Comparison of ENCODE assay signal across 14 mouse cellular contexts in genomic region chr10:122651932-122652331, GRCm38 (mm10). TPM values are rescaled to one million over a fixed set of nuclear protein-coding genes. Genes with fewer than 3 reads are reported as not detected.
DNase-seq lines count a peak whose midpoint lies in the region; ATAC-seq lines count a peak whose summit lies in the region.
"Had no signal": no experiment of that assay in that cellular context is flagged by ENCODE, and none has a peak within 500 bp of the region (broad histone marks: within the 10 kb centered on the region; RNA-seq: fewer than 3 reads in every experiment).

No protein-coding gene starts in this region.

- peak; percentile 83 for ATAC-seq in common myeloid progenitor, adult 5-6 weeks (replicated peaks; ENCODE audit: low read depth, poor library complexity, severe bottlenecking)
- peak; percentile 57; the same call in 1 of the 2 replicates for ATAC-seq in monocyte, adult 5-6 weeks (replicated peaks; ENCODE audit: insufficient number of reproducible peaks, low FRiP score, low TSS enrichment, poor library complexity, severe bottlenecking)
- ATAC-seq: intestine, embryonic 15.5 days; midbrain, embryonic 16.5 days had no signal

- peak; percentile 73 for DNase-seq in CD4-positive, CD25-positive, alpha-beta regulatory T cell, adult 2 months (ENCODE audit: low read depth, low spot score)
- DNase-seq in thymus, postnatal 10 days (ENCODE audit: low spot score in 2 of 2): peak; percentile 72 to 78
- DNase-seq in lung, adult 18-20 months: no peak
- no peak for DNase-seq in layer of hippocampus, adult 18-20 months (ENCODE audit: low spot score in 2 of 2)
- no peak for DNase-seq in left cerebral cortex, adult 9 months (ENCODE audit: low spot score in 2 of 2)
- DNase-seq: B cell, adult 2 months; cerebellum, adult 9-11 months; embryo, embryonic 11 days; kidney, postnatal 4 days; liver, embryonic 13.5 days had no signal

RNA-seq across cellular contexts. Expression of gene Ppm1h, which starts 26.6 kb away (rescaled TPM):
- total RNA-seq in common myeloid progenitor, adult 5-6 weeks (2017): 8.6 and 10.9 TPM in 2 replicates
- total RNA-seq in monocyte, adult 5-6 weeks (2017): 88.5 to 100 TPM (median 93.4 TPM) in 3 replicates
- total RNA-seq in layer of hippocampus, adult 18-20 months (2021): 10 to 100 TPM; 68.7 to 70.3 TPM

Comparison
In these comparisons a context has a peak if more than half of its experiments do, and no peak if none do; other contexts are left out.
1. DNase-seq: peak in CD4-positive, CD25-positive, alpha-beta regulatory T cell, adult 2 months (single experiment) and thymus, postnatal 10 days (2 of 2); none in lung, adult 18-20 months (0 of 2), layer of hippocampus, adult 18-20 months (0 of 2) and left cerebral cortex, adult 9 months (0 of 2).